Mouse (Mus musculus): ENCODE data around the gene Mapk7. TPM values are rescaled to one million over a fixed set of nuclear protein-coding genes. Genes with fewer than 3 reads are reported as not detected.

Gene Mapk7
- polyA plus RNA-seq, 1 experiment from 2014 or later = 63.0 TPM

- H3K9ac ChIP-seq (ENCODE audit: low read depth, low read length) = no peak overlapping the region
- H3K4me2 ChIP-seq (ENCODE audit: low read length) = no peak overlapping the region
- H3K27ac ChIP-seq (ENCODE audit: low read length) = no peak overlapping the region
- WGBS = 78% methylated on average over 24 of the region's 24 CpGs
- H3K9me3 ChIP-seq (replicated peaks; ENCODE audit: control insufficient read depth, low read length, poor library complexity, severe bottlenecking) = no peaks in the 10 kb centered on the region
- H3K27me3 ChIP-seq (ENCODE audit: control insufficient read depth, insufficient read depth, low read depth, low read length) = no peaks in the 10 kb centered on the region
- no peak overlapping the region for H3K4me3 ChIP-seq (ENCODE audit: low read depth, low read length)
- no peak for ATAC-seq
- H3K4me1 ChIP-seq (ENCODE audit: control insufficient read depth, insufficient read depth, low read length) = peaks cover 14% of the 10 kb centered on the region
- 0 out of 2 replicates have a peak, but pooled peaks cover 4% of the 10 kb centered on the region for H3K36me3 ChIP-seq (ENCODE audit: control insufficient read depth, insufficient read depth, low read length)
Observed at GRCm38 (mm10) chr11:61449499-61450292, 44.5 kb downstream of the Mapk7 start.

GRCm38 (mm10) chr11:61448599-61449225 is 45.5 kb downstream of the Mapk7 start:
- H3K9ac ChIP-seq (ENCODE audit: low read depth, low read length) = no peak overlapping the region
- WGBS = 66% methylated on average over 9 of the region's 9 CpGs
- ATAC-seq = no peak
- no peak overlapping the region for H3K4me3 ChIP-seq (ENCODE audit: low read depth, low read length)
- H3K4me2 ChIP-seq (ENCODE audit: low read length) = no peak overlapping the region
- no peaks in the 10 kb centered on the region for H3K27me3 ChIP-seq (ENCODE audit: control insufficient read depth, insufficient read depth, low read depth, low read length)
- no peak overlapping the region for H3K27ac ChIP-seq (ENCODE audit: low read length)
- peaks cover 10% of the 10 kb centered on the region for H3K4me1 ChIP-seq (ENCODE audit: control insufficient read depth, insufficient read depth, low read length)
- H3K36me3 ChIP-seq (ENCODE audit: control insufficient read depth, insufficient read depth, low read length) = 0 out of 2 replicates have a peak, but pooled peaks cover 4% of the 10 kb centered on the region
- no peaks in the 10 kb centered on the region for H3K9me3 ChIP-seq (replicated peaks; ENCODE audit: control insufficient read depth, low read length, poor library complexity, severe bottlenecking)

DNA sequence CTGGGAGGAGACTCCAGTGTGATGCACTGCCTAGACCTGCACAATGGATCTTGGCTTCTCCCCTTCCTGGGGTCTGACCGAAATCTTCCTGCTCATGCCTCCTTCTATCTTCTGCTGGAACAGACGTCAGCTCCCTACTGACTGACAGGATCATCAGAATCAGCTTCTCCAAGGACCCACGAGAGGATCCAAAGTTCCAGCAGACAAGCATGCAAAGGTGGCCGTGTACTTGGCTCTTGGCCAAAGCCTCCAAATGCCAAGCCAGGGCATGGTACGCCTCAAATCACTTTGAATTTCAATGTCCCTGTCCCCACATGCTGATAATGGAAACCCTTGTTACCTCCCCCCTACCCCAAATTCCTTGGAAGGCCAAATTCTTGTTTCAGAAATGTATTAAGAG is 46.2 kb downstream of the Mapk7 start:
- 41% methylated on average over 5 of the region's 5 CpGs for WGBS
- peaks cover 5% of the 10 kb centered on the region for H3K4me1 ChIP-seq (ENCODE audit: control insufficient read depth, insufficient read depth, low read length)
- no peaks in the 10 kb centered on the region for H3K9me3 ChIP-seq (replicated peaks; ENCODE audit: control insufficient read depth, low read length, poor library complexity, severe bottlenecking)
- no peaks in the 10 kb centered on the region for H3K27me3 ChIP-seq (ENCODE audit: control insufficient read depth, insufficient read depth, low read depth, low read length)
- ATAC-seq = no peak
- no peak overlapping the region for H3K9ac ChIP-seq (ENCODE audit: low read depth, low read length)
- H3K4me3 ChIP-seq (ENCODE audit: low read depth, low read length) = no peak overlapping the region
- no peak overlapping the region for H3K27ac ChIP-seq (ENCODE audit: low read length)
- no peak overlapping the region for H3K4me2 ChIP-seq (ENCODE audit: low read length)
- 0 out of 2 replicates have a peak, but pooled peaks cover 4% of the 10 kb centered on the region for H3K36me3 ChIP-seq (ENCODE audit: control insufficient read depth, insufficient read depth, low read length)

GRCm38 (mm10) chr11:61447296-61447695 is 46.9 kb downstream of the Mapk7 start:
- no peaks in the 10 kb centered on the region for H3K9me3 ChIP-seq (replicated peaks; ENCODE audit: control insufficient read depth, low read length, poor library complexity, severe bottlenecking)
- no peak overlapping the region for H3K27ac ChIP-seq (ENCODE audit: low read length)
- no peaks in the 10 kb centered on the region for H3K27me3 ChIP-seq (ENCODE audit: control insufficient read depth, insufficient read depth, low read depth, low read length)
- 0 out of 2 replicates have a peak, but pooled peaks cover 4% of the 10 kb centered on the region for H3K4me1 ChIP-seq (ENCODE audit: control insufficient read depth, insufficient read depth, low read length)
- no peak for ATAC-seq
- WGBS = 82% methylated on average over 8 of the region's 8 CpGs
- H3K4me2 ChIP-seq (ENCODE audit: low read length) = no peak overlapping the region
- 0 out of 2 replicates have a peak, but pooled peaks cover 4% of the 10 kb centered on the region for H3K36me3 ChIP-seq (ENCODE audit: control insufficient read depth, insufficient read depth, low read length)
- H3K9ac ChIP-seq (ENCODE audit: low read depth, low read length) = no peak overlapping the region
- no peak overlapping the region for H3K4me3 ChIP-seq (ENCODE audit: low read depth, low read length)

DNA sequence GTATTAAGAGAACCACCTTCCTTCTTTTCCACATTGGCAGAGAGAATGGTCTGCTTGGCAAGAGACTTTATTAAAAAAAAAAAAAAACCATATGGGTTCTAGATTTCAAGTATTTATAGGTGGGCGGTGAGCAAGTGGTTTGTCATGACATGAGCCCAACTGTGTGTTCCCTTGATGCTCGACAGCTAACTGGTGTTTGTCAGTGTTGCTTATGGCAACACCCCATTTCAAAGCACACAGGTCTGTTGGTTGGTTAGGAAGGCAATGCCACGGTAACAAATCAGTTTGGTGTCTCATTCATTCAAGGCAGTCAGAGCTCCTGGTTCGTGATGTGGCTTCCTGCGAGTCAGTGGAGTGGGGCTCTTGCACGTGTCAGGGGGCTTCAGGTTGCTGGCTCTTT is 50.4 kb downstream of the Mapk7 start:
- no peaks in the 10 kb centered on the region for H3K36me3 ChIP-seq (ENCODE audit: control insufficient read depth, insufficient read depth, low read length)
- H3K9me3 ChIP-seq (replicated peaks; ENCODE audit: control insufficient read depth, low read length, poor library complexity, severe bottlenecking) = no peaks in the 10 kb centered on the region
- ATAC-seq = no peak
- H3K27me3 ChIP-seq (ENCODE audit: control insufficient read depth, insufficient read depth, low read depth, low read length) = no peaks in the 10 kb centered on the region
- H3K9ac ChIP-seq (ENCODE audit: low read depth, low read length) = no peak overlapping the region
- 90% methylated on average over 6 of the region's 6 CpGs for WGBS
- H3K4me1 ChIP-seq (ENCODE audit: control insufficient read depth, insufficient read depth, low read length) = 0 out of 2 replicates have a peak, but pooled peaks cover 4% of the 10 kb centered on the region
- H3K4me2 ChIP-seq (ENCODE audit: low read length) = no peak overlapping the region
- no peak overlapping the region for H3K27ac ChIP-seq (ENCODE audit: low read length)
- H3K4me3 ChIP-seq (ENCODE audit: low read depth, low read length) = no peak overlapping the region

DNA sequence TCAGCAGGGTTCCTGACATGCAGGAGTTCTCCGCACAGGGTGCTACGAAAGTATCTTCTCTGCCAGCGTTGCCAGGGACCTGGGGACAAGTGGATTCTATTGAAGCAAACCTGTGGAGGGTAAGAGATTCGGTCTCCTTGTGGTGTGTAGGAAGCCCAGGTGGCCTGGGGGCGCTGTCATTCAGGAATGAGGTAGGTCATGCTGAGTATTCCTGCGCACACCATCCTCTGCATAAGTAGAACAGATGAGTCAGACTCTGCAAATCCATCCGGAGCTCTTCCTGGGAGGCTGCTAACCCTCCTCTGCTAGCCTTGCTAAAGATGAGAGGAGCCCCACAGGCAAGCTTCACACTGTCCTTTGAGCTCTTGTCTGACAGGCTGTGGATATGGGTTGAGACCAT is 52.5 kb downstream of the Mapk7 start:
- Histone ChIP-seq H3K27ac (ENCODE audit: low read length) (no peak overlapping the region), H3K9ac (ENCODE audit: low read depth, low read length) (no peak overlapping the region), H3K27me3 (ENCODE audit: control insufficient read depth, insufficient read depth, low read depth, low read length) (no peaks in the 10 kb centered on the region), H3K4me2 (ENCODE audit: low read length) (no peak overlapping the region), H3K4me3 (ENCODE audit: low read depth, low read length) (no peak overlapping the region), H3K36me3 (ENCODE audit: control insufficient read depth, insufficient read depth, low read length) (no peaks in the 10 kb centered on the region), H3K9me3 (replicated peaks; ENCODE audit: control insufficient read depth, low read length, poor library complexity, severe bottlenecking) (no peaks in the 10 kb centered on the region), H3K4me1 (ENCODE audit: control insufficient read depth, insufficient read depth, low read length) (no peaks in the 10 kb centered on the region)
- 82% methylated on average over 7 of the region's 7 CpGs for WGBS
- ATAC-seq = no peak

DNA sequence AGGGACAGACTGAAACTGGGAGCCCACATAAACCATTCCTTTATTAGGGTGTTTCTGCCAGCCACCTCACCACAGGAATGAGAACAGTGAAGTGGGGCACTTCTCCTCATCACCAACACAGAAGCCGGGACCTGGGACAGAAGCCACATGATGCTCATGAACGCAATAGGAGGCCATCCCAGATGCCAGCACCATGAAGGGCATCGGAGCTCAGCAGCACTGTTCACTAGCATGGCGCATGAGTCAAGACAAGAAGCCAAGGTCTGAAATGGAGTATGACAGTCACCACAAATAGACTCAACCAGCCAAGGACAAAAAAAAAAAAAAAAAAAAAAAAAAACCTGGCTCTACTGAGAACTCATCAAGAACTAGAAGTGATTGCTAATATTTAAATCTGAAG is 53.8 kb downstream of the Mapk7 start:
- Histone ChIP-seq H3K4me1 (ENCODE audit: control insufficient read depth, insufficient read depth, low read length) (no peaks in the 10 kb centered on the region), H3K27me3 (ENCODE audit: control insufficient read depth, insufficient read depth, low read depth, low read length) (no peaks in the 10 kb centered on the region), H3K9ac (ENCODE audit: low read depth, low read length) (no peak overlapping the region), H3K27ac (ENCODE audit: low read length) (no peak overlapping the region), H3K36me3 (ENCODE audit: control insufficient read depth, insufficient read depth, low read length) (no peaks in the 10 kb centered on the region), H3K4me3 (ENCODE audit: low read depth, low read length) (no peak overlapping the region), H3K4me2 (ENCODE audit: low read length) (no peak overlapping the region), H3K9me3 (replicated peaks; ENCODE audit: control insufficient read depth, low read length, poor library complexity, severe bottlenecking) (no peaks in the 10 kb centered on the region)
- ATAC-seq = no peak
- WGBS = 93% methylated on average over 4 of the region's 4 CpGs

DNA sequence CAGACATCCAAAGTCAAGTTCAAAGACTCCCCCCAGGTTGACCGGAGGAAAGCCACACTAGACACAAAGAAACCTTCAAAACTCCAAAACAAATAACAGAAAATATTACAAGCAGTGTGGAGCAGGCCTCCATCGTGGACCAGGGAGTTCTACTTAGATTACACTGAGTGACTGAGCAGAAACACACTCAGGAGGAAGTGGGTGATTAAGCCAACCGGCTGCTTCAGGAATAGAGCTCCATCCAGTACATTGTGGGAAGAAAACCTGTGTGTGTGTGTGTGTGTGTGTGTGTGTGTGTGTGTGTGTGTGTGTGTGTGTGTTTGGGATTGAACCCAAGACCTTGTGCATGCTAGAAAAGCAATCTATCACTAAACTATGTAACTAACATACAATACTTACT is 55.0 kb downstream of the Mapk7 start:
- no peak overlapping the region for H3K4me2 ChIP-seq (ENCODE audit: low read length)
- no peak for ATAC-seq
- H3K4me1 ChIP-seq (ENCODE audit: control insufficient read depth, insufficient read depth, low read length) = peaks cover 3% of the 10 kb centered on the region; the same call in 1 of the 2 replicates
- 78% methylated on average over 3 of the region's 3 CpGs for WGBS
- H3K4me3 ChIP-seq (ENCODE audit: low read depth, low read length) = no peak overlapping the region
- no peak overlapping the region for H3K27ac ChIP-seq (ENCODE audit: low read length)
- H3K36me3 ChIP-seq (ENCODE audit: control insufficient read depth, insufficient read depth, low read length) = no peaks in the 10 kb centered on the region
- no peak overlapping the region for H3K9ac ChIP-seq (ENCODE audit: low read depth, low read length)
- H3K9me3 ChIP-seq (replicated peaks; ENCODE audit: control insufficient read depth, low read length, poor library complexity, severe bottlenecking) = no peaks in the 10 kb centered on the region
- H3K27me3 ChIP-seq (ENCODE audit: control insufficient read depth, insufficient read depth, low read depth, low read length) = no peaks in the 10 kb centered on the region
